Mouse (Mus musculus): ENCODE measurements around the gene Ctse.
A peak's percentile ranks its signal among the peaks of the same experiment; 100 is the strongest.
"Not testable (repeated sequence)": the region's sequence is repeated elsewhere in the genome, so short reads cannot be mapped to it uniquely, and the experiment has no call there.

Ctse gene

GRCm38 (mm10) chr1:131637791-131638540 lies at the start of gene Ctse:
Gene Ctse, plus strand, starts transcription at chr1:131638306.
- no peak for DNase-seq

GRCm38 (mm10) chr1:131598905-131599304 lies 39.2 kb upstream of the Ctse start, which contains the start of gene Avpr1b:
Gene Avpr1b, plus strand, starts transcription at chr1:131599239.
- DNase-seq, result no peak

GRCm38 (mm10) chr1:131600314-131600713 lies 37.8 kb upstream of the Ctse start:
- DNase-seq, result peak in 1 of 2 experiments; percentile 17

GRCm38 (mm10) chr1:131606719-131607118 lies 31.4 kb upstream of the Ctse start:
- no peak for DNase-seq

- DNase-seq, result peak in 1 of 2 experiments; percentile 26
Observed at GRCm38 (mm10) chr1:131612556-131613155, 25.4 kb upstream of the Ctse start.

GRCm38 (mm10) chr1:131613361-131614133 lies 24.6 kb upstream of the Ctse start:
- peak; percentile 71 to 91 for DNase-seq

- no peak for DNase-seq
Observed at GRCm38 (mm10) chr1:131614641-131615040, 23.5 kb upstream of the Ctse start.

GRCm38 (mm10) chr1:131616131-131616530 lies 22.0 kb upstream of the Ctse start:
- no peak for DNase-seq

GRCm38 (mm10) chr1:131616546-131617220 lies 21.4 kb upstream of the Ctse start:
- no peak for DNase-seq

GRCm38 (mm10) chr1:131618576-131618975 lies 19.5 kb upstream of the Ctse start:
- no peak for DNase-seq

- peak in 1 of 2 experiments; percentile 49 for DNase-seq
Observed at GRCm38 (mm10) chr1:131619348-131619747, 18.8 kb upstream of the Ctse start.

GRCm38 (mm10) chr1:131623644-131624043 lies 14.5 kb upstream of the Ctse start:
- no peak for DNase-seq

GRCm38 (mm10) chr1:131624175-131624835 lies 13.8 kb upstream of the Ctse start:
- no peak for DNase-seq

GRCm38 (mm10) chr1:131626200-131626599 lies 11.9 kb upstream of the Ctse start:
- no peak for DNase-seq

- not testable (repeated sequence) for DNase-seq
Observed at GRCm38 (mm10) chr1:131632216-131632615, 5.9 kb upstream of the Ctse start.

- no peak for DNase-seq
Observed at GRCm38 (mm10) chr1:131634495-131634894, 3.6 kb upstream of the Ctse start.

GRCm38 (mm10) chr1:131638541-131639421 lies 675 bp downstream of the Ctse start:
- no peak for DNase-seq

- DNase-seq, result no peak
Observed at GRCm38 (mm10) chr1:131640062-131640461, 2.0 kb downstream of the Ctse start.

- DNase-seq, result no peak
Observed at GRCm38 (mm10) chr1:131641565-131641964, 3.5 kb downstream of the Ctse start.

GRCm38 (mm10) chr1:131642251-131642650 lies 4.1 kb downstream of the Ctse start:
- DNase-seq, result no peak
